Mouse (Mus musculus) MEL (cell line): ENCODE results near the gene Gpc5. TPM values are rescaled to one million over a fixed set of nuclear protein-coding genes. Genes with fewer than 3 reads are reported as not detected.

ENCODE experiments used
- DNase-seq: peaks from one replicate; pipeline ENCODE4 v3.0.0; 2011; ENCODE audit warnings: low read depth, low spot score
- H3K27ac ChIP-seq: 2 replicates; pipeline ENCODE4 v1.5.1; 2012; ENCODE audit warnings: low read depth, mild to moderate bottlenecking, control low read depth, low read length, moderate library complexity; ENCODE audit not compliant: control insufficient read depth
- H3K27me3 ChIP-seq, 2 experiments: fragments of 150-350 bp in 1 of 2; sonication (generic) in 1 of 2; 2 replicates each; pipeline ENCODE4 v1.6.1; 2012; ENCODE audit warnings: low read length in 2 of 2, mild to moderate bottlenecking in 2 of 2, improper control_type of control experiment in 1 of 2, moderate library complexity in 1 of 2; ENCODE audit not compliant: insufficient read depth in 2 of 2, control insufficient read depth in 1 of 2
- H3K36me3 ChIP-seq, 2 experiments: 2 replicates each; pipeline ENCODE4 v1.6.1; 2012 to 2014; ENCODE audit warnings: low read length in 2 of 2, improper control_type of control experiment in 1 of 2, inconsistent platforms in 1 of 2, mild to moderate bottlenecking in 1 of 2; ENCODE audit not compliant: insufficient read depth in 2 of 2, control insufficient read depth in 1 of 2
- H3K4me1 ChIP-seq, 2 experiments: fragments of 150-350 bp in 1 of 2; sonication (generic) in 1 of 2; 2 replicates each; pipeline ENCODE4 v1.6.1; 2012; ENCODE audit warnings: low read length in 2 of 2, improper control_type of control experiment in 1 of 2, mild to moderate bottlenecking in 1 of 2; ENCODE audit not compliant: insufficient read depth in 2 of 2, control insufficient read depth in 1 of 2
- H3K4me3 ChIP-seq, 2 experiments: fragments of 150-350 bp in 1 of 2; sonication (generic) in 1 of 2; 2 replicates each; pipeline ENCODE4 v1.5.1; 2012; ENCODE audit warnings: low read depth in 2 of 2, low read length in 2 of 2, mild to moderate bottlenecking in 2 of 2, moderate library complexity in 2 of 2, control low read depth in 1 of 2, improper control_type of control experiment in 1 of 2; ENCODE audit not compliant: control insufficient read depth in 1 of 2, insufficient read depth in 1 of 2
- H3K79me2 ChIP-seq: 2 replicates; pipeline ENCODE4 v1.6.1; 2012; ENCODE audit warnings: mild to moderate bottlenecking, low read length, moderate library complexity; ENCODE audit not compliant: control insufficient read depth, poor library complexity, insufficient read depth
- H3K9ac ChIP-seq: 2 replicates; pipeline ENCODE4 v1.6.1; 2012; ENCODE audit warnings: low read depth, mild to moderate bottlenecking, control low read depth, low read length, moderate library complexity; ENCODE audit not compliant: control insufficient read depth, poor library complexity, severe bottlenecking
- H3K9me3 ChIP-seq: fragments of 150-350 bp; sonication (generic); replicated peaks from 2 replicates; pipeline ENCODE4 v1.6.1; 2012; ENCODE audit warnings: mild to moderate bottlenecking, low read length, improper control_type of control experiment, moderate library complexity; ENCODE audit not compliant: insufficient read depth
- CHD1 ChIP-seq: IDR thresholded peaks from 2 replicates; pipeline ENCODE4 v1.6.1; 2012; ENCODE audit warnings: low read depth, mild to moderate bottlenecking, inconsistent platforms, low read length, improper control_type of control experiment
- ELF1 ChIP-seq: IDR thresholded peaks from 2 replicates; pipeline ENCODE4 v1.6.1; 2014; ENCODE audit warnings: low read depth, mild to moderate bottlenecking, inconsistent platforms, low read length, improper control_type of control experiment, moderate library complexity
- EP300 ChIP-seq, 2 experiments: IDR thresholded peaks; 2 replicates each; pipeline ENCODE4 v1.6.1; 2011; ENCODE audit warnings: improper control_type of control experiment in 2 of 2, low read length in 2 of 2, low read depth in 1 of 2, mild to moderate bottlenecking in 1 of 2
- GABPA ChIP-seq: IDR thresholded peaks from 2 replicates; pipeline ENCODE4 v1.6.1; 2012; ENCODE audit warnings: low read depth, mild to moderate bottlenecking, inconsistent platforms, low read length, improper control_type of control experiment, moderate library complexity
- GATA1 ChIP-seq: IDR thresholded peaks from 2 replicates; pipeline ENCODE4 v1.6.1; 2011; ENCODE audit warnings: low read depth, low read length, improper control_type of control experiment
- HCFC1 ChIP-seq: IDR thresholded peaks from 2 replicates; pipeline ENCODE4 v1.6.1; 2012; ENCODE audit warnings: low read depth, mild to moderate bottlenecking, inconsistent platforms, low read length, improper control_type of control experiment, moderate library complexity
- KAT2A ChIP-seq: conservative IDR thresholded peaks from 2 replicates; pipeline ENCODE4 v1.6.1; 2012; ENCODE audit warnings: low read depth, low read length, improper control_type of control experiment, inconsistent platforms
- MAFK ChIP-seq: IDR thresholded peaks from 2 replicates; pipeline ENCODE4 v1.6.1; 2011; ENCODE audit warnings: low read depth, mild to moderate bottlenecking, low read length, improper control_type of control experiment, borderline replicate concordance
- MAZ ChIP-seq: IDR thresholded peaks from 2 replicates; pipeline ENCODE4 v1.6.1; 2012; ENCODE audit warnings: low read depth, mild to moderate bottlenecking, inconsistent platforms, low read length, improper control_type of control experiment
- MYB ChIP-seq: IDR thresholded peaks from 2 replicates; pipeline ENCODE4 v1.6.1; 2011; ENCODE audit warnings: mild to moderate bottlenecking, low read depth, low read length, improper control_type of control experiment
- NELFE ChIP-seq: IDR thresholded peaks from 2 replicates; pipeline ENCODE4 v1.6.1; 2011; ENCODE audit warnings: low read depth, low read length, improper control_type of control experiment
- POLR2A ChIP-seq, 2 experiments: IDR thresholded peaks; 2 replicates each; pipeline ENCODE4 v1.6.1; 2011 to 2012; ENCODE audit warnings: low read length in 2 of 2, mild to moderate bottlenecking in 2 of 2, control low read depth in 1 of 2, improper control_type of control experiment in 1 of 2, low read depth in 1 of 2, moderate library complexity in 1 of 2; ENCODE audit not compliant: control insufficient read depth in 1 of 2, insufficient read depth in 1 of 2, poor library complexity in 1 of 2
- POLR2AphosphoS2 ChIP-seq: IDR thresholded peaks from 2 replicates; pipeline ENCODE4 v1.6.1; 2011; ENCODE audit warnings: low read length, improper control_type of control experiment
- RCOR1 ChIP-seq: IDR thresholded peaks from 2 replicates; pipeline ENCODE4 v1.6.1; 2012; ENCODE audit warnings: low read depth, mild to moderate bottlenecking, inconsistent platforms, low read length, improper control_type of control experiment
- SIN3A ChIP-seq: IDR thresholded peaks from 2 replicates; pipeline ENCODE4 v1.6.1; 2012; ENCODE audit warnings: low read length, improper control_type of control experiment, inconsistent platforms
- SMC3 ChIP-seq: IDR thresholded peaks from 2 replicates; pipeline ENCODE4 v1.6.1; 2011; ENCODE audit warnings: low read depth, low read length, improper control_type of control experiment
- TAL1 ChIP-seq: IDR thresholded peaks from 2 replicates; pipeline ENCODE4 v1.6.1; 2012; ENCODE audit warnings: mild to moderate bottlenecking, inconsistent platforms, low read length, moderate library complexity, mixed read lengths
- TBP ChIP-seq: IDR thresholded peaks from 2 replicates; pipeline ENCODE4 v1.8.0; 2011; ENCODE audit warnings: low read depth, low read length, improper control_type of control experiment
- UBTF ChIP-seq: IDR thresholded peaks from 2 replicates; pipeline ENCODE4 v1.6.1; 2012; ENCODE audit warnings: low read depth, mild to moderate bottlenecking, inconsistent platforms, low read length, improper control_type of control experiment, moderate library complexity, borderline replicate concordance; ENCODE audit not compliant: insufficient read depth
- USF1 ChIP-seq: IDR thresholded peaks from 2 replicates; pipeline ENCODE4 v1.6.1; 2014; ENCODE audit warnings: low read depth, mild to moderate bottlenecking, inconsistent platforms, low read length, improper control_type of control experiment, moderate library complexity
- ZC3H11A ChIP-seq: IDR thresholded peaks from 2 replicates; pipeline ENCODE4 v1.6.1; 2012; ENCODE audit warnings: low read depth, mild to moderate bottlenecking, inconsistent platforms, low read length, improper control_type of control experiment
- ZKSCAN1 ChIP-seq: IDR thresholded peaks from 2 replicates; pipeline ENCODE4 v1.6.1; 2012; ENCODE audit warnings: low read depth, mild to moderate bottlenecking, inconsistent platforms, low read length, improper control_type of control experiment, moderate library complexity
- polyA plus RNA-seq, 2 experiments: library from polyadenylated mRNA; stranded (reverse) in 1 of 2; unstranded in 1 of 2; fragments of >175 nt in 1 of 2; fragments of >200 nt in 1 of 2; gene quantifications; 2 replicates each; pipeline versions ENCODE4 v1.2.1 to v1.2.4; 2012; ENCODE audit warnings: low replicate concordance in 2 of 2, low read depth in 1 of 2; ENCODE audit not compliant: insufficient read length in 2 of 2, insufficient read depth in 1 of 2, missing spikeins in 1 of 2
- total RNA-seq: library from RNA; depleted of rRNA; stranded (reverse); fragments of 300-350 nt; gene quantifications from 2 replicates; pipeline ENCODE4 v1.2.3, GENCODE M21; 2012

The Gpc5 gene
- total and polyA plus RNA-seq, 3 experiments, result not detected

GRCm38 (mm10) chr14:115324247-115324646 is 232.2 kb downstream of the Gpc5 start:
- Histone ChIP-seq H3K9ac (no peak overlapping the region), H3K9me3 (no peaks in the 10 kb centered on the region), H3K79me2 (no peaks in the 10 kb centered on the region), H3K4me3 (no peak overlapping the region), H3K27ac (no peak overlapping the region), H3K4me1 (no peaks in the 10 kb centered on the region), H3K27me3 (no peaks in the 10 kb centered on the region), H3K36me3 (no peaks in the 10 kb centered on the region)
- DNase-seq, result no peak
- TF ChIP-seq ZKSCAN1, result no peak
- TF ChIP-seq UBTF, result no peak
- TF ChIP-seq USF1, result no peak
- TF ChIP-seq ZC3H11A, result no peak
- TF ChIP-seq POLR2AphosphoS2, result no peak
- TF ChIP-seq GATA1, result no peak
- TF ChIP-seq TAL1, result no peak
- TF ChIP-seq NELFE, result no peak
- TF ChIP-seq TBP, result no peak
- no peak for TF ChIP-seq KAT2A
- TF ChIP-seq SIN3A, result no peak
- TF ChIP-seq RCOR1, result no peak
- TF ChIP-seq GABPA, result no peak
- TF ChIP-seq HCFC1, result no peak
- TF ChIP-seq CHD1, result no peak
- TF ChIP-seq, all 39 proteins: peak for 0

GRCm38 (mm10) chr14:115326426-115326825 is 234.4 kb downstream of the Gpc5 start:
- H3K36me3 ChIP-seq, result no peaks in the 10 kb centered on the region
- H3K27ac ChIP-seq, result no peak overlapping the region
- no peak for TF ChIP-seq MYB
- TF ChIP-seq GATA1, result no peak
- TF ChIP-seq SMC3, result no peak
- TF ChIP-seq POLR2A (IDR thresholded peaks at IDR 0.05; ENCODE audit: control insufficient read depth in 1 of 2, insufficient read depth in 1 of 2, low read depth in 1 of 2, low read length in 2 of 2, poor library complexity in 1 of 2), result no peak
- TF ChIP-seq MAFK, result no peak
- no peak for TF ChIP-seq EP300 (IDR thresholded peaks at IDR 0.05; ENCODE audit: low read depth in 1 of 2, low read length in 2 of 2)
- TF ChIP-seq MAZ, result no peak
- no peak for TF ChIP-seq POLR2AphosphoS2
- TF ChIP-seq ELF1, result no peak
- no peak for TF ChIP-seq CHD1
- TF ChIP-seq NELFE, result no peak
- no peak overlapping the region for H3K4me3 ChIP-seq
- H3K27me3 ChIP-seq, result no peaks in the 10 kb centered on the region
- no peaks in the 10 kb centered on the region for H3K4me1 ChIP-seq
- no peak overlapping the region for H3K9ac ChIP-seq
- no peaks in the 10 kb centered on the region for H3K9me3 ChIP-seq
- H3K79me2 ChIP-seq, result no peaks in the 10 kb centered on the region
- DNase-seq, result no peak
